Mouse (Mus musculus) ES-E14 (cell line): ENCODE data around the gene Rbm17. TPM values are rescaled to one million over a fixed set of nuclear protein-coding genes. Genes with fewer than 3 reads are reported as not detected.

ENCODE experiments used
- DNase-seq: peaks from one replicate; pipeline ENCODE4 v3.0.0-alpha.2; 2013; ENCODE audit warnings: low read depth, low spot score
- H3K27ac ChIP-seq: 2 replicates; pipeline ENCODE4 v1.5.1; 2012; ENCODE audit warnings: low read depth, mild to moderate bottlenecking, low read length, moderate library complexity, mixed read lengths; ENCODE audit not compliant: poor library complexity, insufficient read depth, severe bottlenecking
- H3K36me3 ChIP-seq: 2 replicates; pipeline ENCODE4 v1.6.1; 2012; ENCODE audit warnings: mild to moderate bottlenecking, low read length, moderate library complexity, mixed read lengths; ENCODE audit not compliant: control insufficient read depth, poor library complexity, insufficient read depth, severe bottlenecking
- H3K4me1 ChIP-seq, 2 experiments: fragments of 150-350 bp in 1 of 2; sonication (generic) in 1 of 2; 2 replicates each; pipeline ENCODE4 v1.6.1; 2012; ENCODE audit warnings: low read length in 2 of 2, mild to moderate bottlenecking in 1 of 2, mixed read lengths in 1 of 2; ENCODE audit not compliant: control insufficient read depth in 2 of 2, insufficient read depth in 2 of 2, poor library complexity in 1 of 2
- H3K4me3 ChIP-seq, 2 experiments: fragments of 150-350 bp in 1 of 2; sonication (generic) in 1 of 2; 2 replicates each; pipeline ENCODE4 v1.5.1; 2012; ENCODE audit warnings: low read length in 2 of 2, low read depth in 1 of 2, mild to moderate bottlenecking in 1 of 2, mixed read lengths in 1 of 2; ENCODE audit not compliant: insufficient read depth in 1 of 2, poor library complexity in 1 of 2, severe bottlenecking in 1 of 2
- H3K9ac ChIP-seq: 2 replicates; pipeline ENCODE4 v1.6.1; 2012; ENCODE audit warnings: low read depth, mild to moderate bottlenecking, low read length, mixed read lengths; ENCODE audit not compliant: poor library complexity, insufficient read depth, severe bottlenecking
- H3K9me3 ChIP-seq: fragments of 150-350 bp; sonication (generic); 2 replicates; pipeline ENCODE4 v1.6.1; 2012; ENCODE audit warnings: low read depth, mild to moderate bottlenecking, low read length; ENCODE audit not compliant: control insufficient read depth, insufficient read depth
- CHD2 ChIP-seq: IDR thresholded peaks from 2 replicates; pipeline ENCODE4 v1.6.1; 2014; ENCODE audit warnings: mild to moderate bottlenecking, low read depth, low read length, inconsistent platforms
- HCFC1 ChIP-seq: IDR thresholded peaks from 2 replicates; pipeline ENCODE4 v1.6.1; 2012; ENCODE audit warnings: low read length, inconsistent platforms, borderline replicate concordance; ENCODE audit not compliant: insufficient read depth
- MAFK ChIP-seq: IDR thresholded peaks from 2 replicates; pipeline ENCODE4 v1.6.1; 2014; ENCODE audit warnings: mild to moderate bottlenecking, low read depth, low read length, inconsistent platforms; ENCODE audit not compliant: insufficient read depth
- ZC3H11A ChIP-seq: IDR thresholded peaks from 2 replicates; pipeline ENCODE4 v1.6.1; 2012; ENCODE audit warnings: low read depth, mild to moderate bottlenecking, inconsistent platforms, low read length, borderline replicate concordance
- ZNF384 ChIP-seq: IDR thresholded peaks from 2 replicates; pipeline ENCODE4 v1.6.1; 2012; ENCODE audit warnings: low read depth, low read length, inconsistent platforms
- in situ Hi-C, 2 experiments: fragments of 600-800 bp; cut with MboI; formaldehyde crosslinking; loops; one replicate each; pipeline ENCODE4 v1.15.1; 2025; ENCODE audit warnings: low sequenced_read_pairs in 2 of 2, inconsistent platforms in 1 of 2; ENCODE audit not compliant: unreplicated experiment in 2 of 2
- total RNA-seq: library from RNA; depleted of rRNA; stranded (reverse); fragments of 300-350 nt; gene quantifications from 2 replicates; pipeline ENCODE4 v1.2.3, GENCODE M21; 2012

The Rbm17 gene
- total RNA-seq, 1 experiment = 175 TPM

- Histone ChIP-seq H3K9me3 (no peaks in the 10 kb centered on the region), H3K4me3 (no peak overlapping the region), H3K36me3 (no peaks in the 10 kb centered on the region), H3K27ac (no peak overlapping the region), H3K4me1 (peaks cover 6 to 8% of the 10 kb centered on the region in 2 experiments; a peak in 3 of 4 replicates), H3K9ac (no peak overlapping the region)
- no peak for DNase-seq
- TF ChIP-seq ZNF384 = no peak
- no peak for TF ChIP-seq HCFC1
- TF ChIP-seq MAFK = no peak
- no peak for TF ChIP-seq ZC3H11A
- TF ChIP-seq CHD2 = no peak
- in situ Hi-C loops = no loop called here
These were observed 48.6 kb downstream of the Rbm17 start for GRCm38 (mm10) chr2:11555316-11555715.

- H3K4me3 ChIP-seq = peak within 1 kb of the TSS; percentile 59 to 71
- TF ChIP-seq CHD2 (no peak), ZNF384 (no peak), ZC3H11A (no peak), MAFK (no peak), HCFC1 (no peak)
- H3K27ac ChIP-seq = no peak within 1 kb of the TSS
- peak within 1 kb of the TSS; percentile 65 for H3K9ac ChIP-seq
- H3K4me1 ChIP-seq = peaks cover 6 to 8% of the 10 kb centered on the region in 2 experiments; a peak in 3 of 4 replicates
- DNase-seq = no peak
- no peaks in the 10 kb centered on the region for H3K36me3 ChIP-seq
- no peaks in the 10 kb centered on the region for H3K9me3 ChIP-seq
- in situ Hi-C loops = no loop called here
These were observed 50.2 kb downstream of the Rbm17 start, which contains the start of gene Pfkfb3 for GRCm38 (mm10) chr2:11553471-11554400. Pfkfb3 (minus strand) TSS chr2:11554077.

DNA sequence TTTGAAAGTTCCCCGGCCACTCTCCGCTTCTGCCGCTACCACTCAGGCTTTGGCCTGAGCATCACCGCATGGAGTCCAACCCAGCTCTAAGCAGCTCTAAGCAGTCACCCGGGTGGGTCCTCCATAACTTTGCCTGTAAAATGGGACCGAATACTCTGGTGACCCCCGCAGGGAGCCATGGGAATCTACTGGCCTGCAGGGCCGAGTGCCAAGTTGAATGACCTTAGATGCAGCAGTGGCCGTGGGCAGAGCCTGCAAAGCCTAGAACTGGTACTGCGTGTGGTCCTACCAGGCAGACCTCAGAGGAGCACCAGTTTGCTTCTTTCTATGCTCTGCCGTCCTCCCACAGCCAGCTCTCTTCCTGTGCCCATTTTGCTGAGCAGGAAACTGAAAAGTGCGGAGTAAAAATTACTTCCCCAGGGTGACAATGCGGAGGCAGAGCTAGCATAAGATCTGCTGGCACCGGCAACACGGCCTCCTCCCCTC is 50.9 kb downstream of the Rbm17 start:
- H3K9ac ChIP-seq = no peak overlapping the region; the same call in 1 of the 2 replicates
- H3K4me3 ChIP-seq = peak overlapping the region; percentile 59 to 71
- H3K27ac ChIP-seq = no peak overlapping the region
- DNase-seq = no peak
- peaks cover 6 to 8% of the 10 kb centered on the region in 2 experiments; a peak in 3 of 4 replicates for H3K4me1 ChIP-seq
- TF ChIP-seq ZC3H11A (no peak), MAFK (no peak), CHD2 (no peak), HCFC1 (no peak), ZNF384 (no peak)
- in situ Hi-C loops = no loop called here
- no peaks in the 10 kb centered on the region for H3K9me3 ChIP-seq
- H3K36me3 ChIP-seq = no peaks in the 10 kb centered on the region

DNA sequence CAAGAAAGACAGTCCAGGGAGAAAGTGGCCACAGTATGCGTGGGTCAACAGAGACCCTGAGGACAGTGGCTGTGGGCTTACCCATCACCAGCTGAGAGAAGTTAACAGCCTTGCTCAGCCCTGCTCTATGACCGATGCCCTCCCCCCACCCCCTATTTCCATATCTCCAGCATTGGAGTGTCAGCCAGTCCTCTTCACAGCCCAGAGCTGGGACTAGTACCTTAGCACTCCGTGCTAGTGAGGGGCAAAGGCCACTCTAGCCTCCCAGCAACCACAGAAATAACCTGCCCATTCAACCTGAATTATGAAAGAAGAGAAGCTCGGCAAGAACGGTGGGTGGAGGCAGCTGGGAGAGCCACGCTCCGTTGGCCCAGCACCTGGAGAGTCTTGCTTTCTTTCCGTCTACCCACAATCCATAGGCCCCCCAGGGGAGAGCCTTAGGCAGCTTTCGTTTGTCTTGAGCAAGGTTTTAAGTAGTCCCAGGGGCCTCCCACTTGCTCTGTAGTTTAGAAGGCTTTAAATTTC is 51.6 kb downstream of the Rbm17 start:
- Histone ChIP-seq H3K4me3 (peak overlapping the region; percentile 12 to 59; a peak in 3 of 4 replicates), H3K9me3 (no peaks in the 10 kb centered on the region), H3K27ac (no peak overlapping the region), H3K4me1 (peaks cover 6 to 8% of the 10 kb centered on the region in 2 experiments; a peak in 3 of 4 replicates), H3K36me3 (no peaks in the 10 kb centered on the region), H3K9ac (no peak overlapping the region)
- in situ Hi-C loops = no loop called here
- no peak for TF ChIP-seq CHD2
- no peak for TF ChIP-seq HCFC1
- TF ChIP-seq ZC3H11A = no peak
- TF ChIP-seq MAFK = no peak
- TF ChIP-seq ZNF384 = no peak
- DNase-seq = no peak
